Mouse (Mus musculus) heart, adult 2 months (tissue): ENCODE results near the gene H2-M5. TPM values are rescaled to one million over a fixed set of nuclear protein-coding genes. Genes with fewer than 3 reads are reported as not detected.

Experiments
- DNase-seq, 2 experiments: peaks; one replicate each; pipeline ENCODE4 v3.0.0; 2021
- H3K27ac ChIP-seq: fragments of 200-600 bp; 2 replicates; pipeline ENCODE4 v1.8.1; 2022
- H3K27me3 ChIP-seq: fragments of 200-500 bp; 2 replicates; pipeline ENCODE4 v1.6.1; 2012; ENCODE audit warnings: mild to moderate bottlenecking, low read length, inconsistent platforms, mixed read lengths; ENCODE audit not compliant: control insufficient read depth, insufficient read depth
- H3K36me3 ChIP-seq: fragments of 200-500 bp; 2 replicates; pipeline ENCODE4 v1.6.1; 2012; ENCODE audit warnings: low read length, inconsistent platforms; ENCODE audit not compliant: control insufficient read depth, insufficient read depth
- H3K4me1 ChIP-seq: fragments of 200-500 bp; 2 replicates; pipeline ENCODE4 v1.6.1; 2011; ENCODE audit warnings: low read length; ENCODE audit not compliant: control insufficient read depth, insufficient read depth
- H3K4me3 ChIP-seq: fragments of 200-600 bp; 2 replicates; pipeline ENCODE4 v1.8.1; 2022
- H3K79me2 ChIP-seq: fragments of 200-500 bp; replicated peaks from 2 replicates; pipeline ENCODE4 v1.6.1; 2012; ENCODE audit warnings: mild to moderate bottlenecking, inconsistent platforms, low read length, moderate library complexity, mixed read lengths; ENCODE audit not compliant: control insufficient read depth, insufficient read depth
- H3K9ac ChIP-seq: fragments of 200-500 bp; 2 replicates; pipeline ENCODE4 v1.6.1; 2012; ENCODE audit warnings: low read depth, mild to moderate bottlenecking, control low read depth, inconsistent platforms, low read length, mixed read lengths
- CTCF ChIP-seq: fragments of 200-600 bp; IDR thresholded peaks from 2 replicates; pipeline ENCODE4 v1.8.1; 2022; ENCODE audit warnings: antibody characterized with exemption, mild to moderate bottlenecking, moderate library complexity
- EP300 ChIP-seq: fragments of 200-500 bp; IDR thresholded peaks from 2 replicates; pipeline ENCODE4 v1.6.1; 2011; ENCODE audit warnings: low read depth, low read length, control low read depth; ENCODE audit not compliant: insufficient read depth
- POLR2A ChIP-seq: fragments of 200-500 bp; IDR thresholded peaks from 2 replicates; pipeline ENCODE4 v1.6.1; 2011; ENCODE audit warnings: mild to moderate bottlenecking, low read depth, low read length, control low read depth; ENCODE audit not compliant: insufficient read depth
- WGBS: fragments of 180-500 bp; shearing (Covaris S2); methylation state at CpG from one replicate; pipeline ENCODE4 v1.1.7; 2018; 5-methylcytosine and 5-hydroxymethylcytosine counted together
- intact Hi-C: fragments of 180-260 bp; cut with DNase I; formaldehyde crosslinking; loops from one replicate; pipeline ENCODE4 v1.15.1; 2025
- polyA plus RNA-seq: library from polyadenylated mRNA; depleted of rRNA; stranded (reverse); fragments of >200 nt; gene quantifications from 2 replicates; pipeline ENCODE4 v1.2.3, GENCODE M21; 2012
- total RNA-seq, 2 experiments: library from RNA; stranded (reverse); gene quantifications; 2 replicates each; pipeline ENCODE4 v1.2.3; 2021

The H2-M5 gene
- total and polyA plus RNA-seq, 3 experiments: 0.14 to 0.63 (median 0.41) TPM

- H3K4me1 ChIP-seq: peaks cover 2% of the 10 kb centered on the region
- TF ChIP-seq POLR2A (0 out of 2 replicates have a peak, but pooled peaks have one; percentile 7), EP300 (no peak), CTCF (no peak)
- no peak for DNase-seq
- 77% methylated on average over 1 of the region's 1 CpGs for WGBS
- H3K4me3 ChIP-seq: no peak overlapping the region
- no peaks in the 10 kb centered on the region for H3K27me3 ChIP-seq
- H3K9ac ChIP-seq: no peak overlapping the region
- H3K79me2 ChIP-seq: no peaks in the 10 kb centered on the region
- peak overlapping the region; percentile 72; the same call in 1 of the 2 replicates for H3K27ac ChIP-seq
- peaks cover 2% of the 10 kb centered on the region; the same call in 1 of the 2 replicates for H3K36me3 ChIP-seq
- intact Hi-C loops: no loop called here
These were observed 41.1 kb downstream of the H2-M5 start for GRCm38 (mm10) chr17:36948286-36948685.

DNA sequence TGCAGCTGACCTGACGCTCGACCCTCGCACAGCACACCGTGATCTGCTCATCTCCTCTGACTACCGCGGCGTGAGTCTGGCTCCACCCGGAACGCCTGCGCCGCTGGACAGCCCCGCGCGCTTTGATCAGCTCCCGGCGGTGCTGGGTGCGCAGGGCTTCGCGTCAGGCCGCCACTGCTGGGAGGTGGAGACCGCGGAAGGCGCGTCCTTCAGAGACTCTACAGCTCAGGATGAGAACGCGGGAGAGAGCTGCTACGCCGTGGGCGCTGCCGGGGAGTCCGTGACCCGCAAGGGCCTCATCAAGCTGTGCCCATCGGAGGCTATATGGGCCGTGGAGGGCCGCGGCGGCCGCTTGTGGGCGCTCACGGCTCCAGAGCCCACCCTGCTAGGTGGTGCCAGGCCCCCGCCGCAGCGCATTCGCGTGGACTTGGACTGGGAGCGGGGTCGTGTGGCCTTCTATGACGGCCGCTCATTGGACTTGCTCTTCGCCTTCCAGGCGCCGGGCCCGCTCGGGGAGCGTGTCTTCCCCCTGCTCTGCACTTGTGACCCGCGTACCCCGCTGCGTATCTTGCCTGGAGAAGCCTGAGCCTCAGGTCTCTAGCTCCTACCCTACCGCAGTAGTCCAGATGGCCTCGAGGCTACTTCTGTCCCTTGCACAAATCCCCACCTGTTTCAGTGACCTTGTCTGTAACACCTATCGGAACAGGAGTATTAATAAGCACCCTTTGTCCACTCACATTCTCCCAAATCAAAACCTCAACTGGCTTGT, 42.1 kb downstream of the H2-M5 start:
- H3K27me3 ChIP-seq: no peaks in the 10 kb centered on the region
- peak overlapping the region; percentile 78 for H3K4me3 ChIP-seq
- peak; percentile 67 to 79 for DNase-seq
- peaks cover 2% of the 10 kb centered on the region; the same call in 1 of the 2 replicates for H3K36me3 ChIP-seq
- peak overlapping the region; percentile 72 for H3K27ac ChIP-seq
- 1% methylated on average over 62 of the region's 62 CpGs for WGBS
- H3K4me1 ChIP-seq: peaks cover 5% of the 10 kb centered on the region
- peak overlapping the region; percentile 74 for H3K9ac ChIP-seq
- intact Hi-C loops: no loop called here
- no peaks in the 10 kb centered on the region for H3K79me2 ChIP-seq
- TF ChIP-seq POLR2A (no peak; the same call in 1 of the 2 replicates), CTCF (peak; percentile 64), EP300 (no peak)

DNA sequence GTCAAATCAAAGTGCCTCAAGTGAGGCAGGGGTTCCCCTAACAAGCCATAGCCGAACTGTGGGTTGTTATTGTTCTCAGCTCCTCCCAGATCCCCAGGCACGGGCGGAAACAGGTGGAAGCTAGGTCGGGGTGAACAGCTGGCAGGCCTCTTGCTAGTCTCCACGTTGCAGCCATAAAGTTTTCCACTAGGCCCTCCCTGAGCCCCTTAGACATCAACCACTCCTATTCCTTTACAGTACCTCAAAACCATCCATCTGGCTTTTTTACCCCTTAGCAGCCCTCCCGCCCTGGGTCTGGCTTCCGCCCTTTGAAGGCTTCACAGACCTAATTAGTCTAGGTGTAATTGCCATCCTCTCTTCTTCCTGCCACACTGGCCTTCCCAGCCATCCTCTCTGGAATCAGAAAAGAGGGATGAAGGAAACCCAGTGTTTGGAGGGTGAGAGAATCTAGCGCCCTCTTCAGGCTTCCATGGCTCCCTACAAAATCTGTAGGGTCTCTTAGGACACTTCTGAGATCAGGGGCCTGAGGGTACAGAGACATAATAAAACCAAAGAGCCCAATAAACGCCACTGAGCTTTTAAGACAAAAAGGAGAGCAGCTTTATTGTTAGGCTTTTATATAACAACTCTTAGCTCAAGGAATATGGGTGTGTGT, 45.1 kb downstream of the H2-M5 start:
- TF ChIP-seq CTCF (peak; percentile 50), EP300 (no peak), POLR2A (no peak)
- H3K4me3 ChIP-seq: no peak overlapping the region

DNA sequence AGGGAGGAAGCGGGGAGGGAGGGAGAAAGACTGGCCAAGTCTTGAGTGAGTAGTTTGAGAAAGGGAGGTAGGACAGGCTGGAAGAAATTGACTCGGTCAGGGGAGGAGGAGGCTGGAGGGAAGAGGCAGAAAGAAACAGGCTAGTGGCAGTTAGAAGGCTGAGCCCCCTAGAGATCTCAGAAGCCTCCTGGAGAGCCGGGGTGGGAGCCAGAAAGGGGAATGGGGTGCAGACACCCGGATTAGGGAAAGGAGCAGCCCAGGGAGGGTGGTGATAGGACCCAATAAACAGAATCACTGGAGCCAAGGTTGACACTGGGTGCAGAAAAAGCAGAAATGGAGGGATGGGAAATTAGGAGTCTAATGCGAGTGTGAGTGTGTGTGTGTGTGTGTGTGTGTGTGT, 45.6 kb downstream of the H2-M5 start:
- WGBS: 31% methylated on average over 5 of the region's 5 CpGs

More for the DNA sequence above, 45.1 kb downstream of the H2-M5 start:
- no peaks in the 10 kb centered on the region for H3K36me3 ChIP-seq
- no peak overlapping the region for H3K27ac ChIP-seq
- intact Hi-C loops: no loop called here
- no peak for DNase-seq
- no peak overlapping the region for H3K9ac ChIP-seq
- H3K79me2 ChIP-seq: no peaks in the 10 kb centered on the region
- 45% methylated on average over 9 of the region's 9 CpGs for WGBS
- peaks cover 5% of the 10 kb centered on the region for H3K4me1 ChIP-seq
- H3K27me3 ChIP-seq: no peaks in the 10 kb centered on the region

DNA sequence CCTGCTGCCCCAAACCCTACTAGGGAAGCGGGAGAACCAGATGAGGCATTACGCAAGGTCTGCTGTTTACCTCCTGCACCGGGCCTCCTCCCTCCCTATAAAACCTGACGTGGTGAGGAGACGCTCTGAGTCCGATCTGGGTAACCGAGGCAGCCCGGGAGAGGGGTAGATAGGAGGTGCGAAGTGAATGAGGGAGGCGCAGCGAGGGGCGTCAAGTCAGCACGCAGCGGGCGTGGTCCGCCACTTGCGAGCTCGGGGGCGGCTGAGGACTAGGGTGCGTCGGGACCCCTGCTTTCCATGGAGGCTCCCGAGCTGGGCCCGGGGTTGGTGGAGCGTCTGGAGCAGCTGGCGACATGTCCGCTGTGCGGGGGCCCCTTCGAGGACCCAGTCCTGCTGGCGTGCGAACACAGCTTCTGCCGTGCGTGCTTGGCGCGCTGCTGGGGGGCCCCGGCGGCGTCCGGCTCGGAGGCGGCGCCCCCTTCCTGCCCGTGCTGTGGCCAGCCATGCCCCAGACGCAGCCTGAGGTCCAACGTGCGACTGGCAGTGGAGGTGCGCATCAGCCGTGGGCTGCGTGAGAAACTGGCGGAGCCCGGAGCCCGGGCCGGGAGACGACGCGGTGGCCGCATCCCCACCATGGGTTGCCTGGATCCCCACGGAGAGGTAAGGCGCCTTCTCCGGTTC, 46.4 kb downstream of the H2-M5 start, which contains the start of gene Rnf39:
TSS of gene Rnf39 (plus strand) at position 128 of the 681 bp plus-strand sequence.
- no peaks in the 10 kb centered on the region for H3K27me3 ChIP-seq
- WGBS: 6% methylated on average over 59 of the region's 59 CpGs
- H3K27ac ChIP-seq: peak within 1 kb of the TSS; percentile 63
- peaks cover 5% of the 10 kb centered on the region for H3K4me1 ChIP-seq
- intact Hi-C loops: no loop called here
- no peaks in the 10 kb centered on the region for H3K36me3 ChIP-seq
- TF ChIP-seq CTCF: no peak
- no peak for TF ChIP-seq POLR2A
- TF ChIP-seq EP300: no peak
- no peaks in the 10 kb centered on the region for H3K79me2 ChIP-seq
- peak within 1 kb of the TSS; percentile 34 for H3K9ac ChIP-seq
- DNase-seq: peak in 1 of 2 experiments; percentile 58
- H3K4me3 ChIP-seq: peak within 1 kb of the TSS; percentile 42

More for the DNA sequence above, 45.6 kb downstream of the H2-M5 start:
- Histone ChIP-seq H3K4me3 (no peak overlapping the region; the same call in 1 of the 2 replicates), H3K36me3 (no peaks in the 10 kb centered on the region), H3K9ac (no peak overlapping the region), H3K79me2 (no peaks in the 10 kb centered on the region), H3K27me3 (no peaks in the 10 kb centered on the region), H3K27ac (no peak overlapping the region; the same call in 1 of the 2 replicates), H3K4me1 (peaks cover 5% of the 10 kb centered on the region)
- no peak for DNase-seq
- no peak for TF ChIP-seq EP300
- no peak for TF ChIP-seq CTCF
- intact Hi-C loops: no loop called here
